Mouse (Mus musculus) lung, postnatal 0 days (tissue): Measurements from ENCODE around the gene Gsdme. TPM values are rescaled to one million over a fixed set of nuclear protein-coding genes. Genes with fewer than 3 reads are reported as not detected.

Experiments
- ATAC-seq: fragments of 200-750 bp; cut with Nextera tagmentation; 2 replicates; pipeline ENCODE4 v1.8.0; 2017; ENCODE audit warnings: moderate library complexity
- DNase-seq: peaks from one replicate; pipeline ENCODE4 v3.0.0-alpha.2; 2016; ENCODE audit warnings: low spot score
- H3K27ac ChIP-seq: fragments of 300-500 bp; sonication (generic); 2 replicates; pipeline ENCODE4 v1.5.1; 2014; ENCODE audit warnings: antibody characterized with exemption, mild to moderate bottlenecking, low read length, mixed read lengths
- H3K27me3 ChIP-seq: fragments of 300-500 bp; sonication (generic); replicated peaks from 2 replicates; pipeline ENCODE4 v1.6.1; 2014; ENCODE audit warnings: low read length, mixed read lengths; ENCODE audit not compliant: insufficient read depth
- H3K36me3 ChIP-seq: fragments of 300-500 bp; sonication (generic); 2 replicates; pipeline ENCODE4 v1.6.1; 2014; ENCODE audit warnings: low read length, mixed read lengths; ENCODE audit not compliant: insufficient read depth
- H3K4me1 ChIP-seq: fragments of 300-500 bp; sonication (generic); 2 replicates; pipeline ENCODE4 v1.6.1; 2014; ENCODE audit warnings: antibody characterized with exemption, low read depth, low read length, mixed read lengths; ENCODE audit not compliant: insufficient read depth
- H3K4me2 ChIP-seq: fragments of 300-500 bp; sonication (generic); replicated peaks from 2 replicates; pipeline ENCODE4 v1.6.1; 2014; ENCODE audit warnings: low read depth, mild to moderate bottlenecking, low read length, moderate library complexity, mixed read lengths
- H3K4me3 ChIP-seq: fragments of 300-500 bp; sonication (generic); 2 replicates; pipeline ENCODE4 v1.5.1; 2014; ENCODE audit warnings: low read depth, low read length
- H3K9ac ChIP-seq: fragments of 300-500 bp; sonication (generic); replicated peaks from 2 replicates; pipeline ENCODE4 v1.6.1; 2014; ENCODE audit warnings: low read depth, mild to moderate bottlenecking
- H3K9me3 ChIP-seq: fragments of 300-500 bp; sonication (generic); 2 replicates; pipeline ENCODE4 v1.6.1; 2016; ENCODE audit warnings: low read length, mixed read lengths
- CTCF ChIP-seq: IDR thresholded peaks from 2 replicates; pipeline ENCODE4 v1.5.1; 2016; ENCODE audit warnings: antibody characterized with exemption, mild to moderate bottlenecking
- EP300 ChIP-seq: IDR thresholded peaks from 2 replicates; pipeline ENCODE4 v1.6.1; 2016; ENCODE audit warnings: antibody characterized with exemption, mild to moderate bottlenecking, control low read depth
- WGBS: fragments of 180-500 bp; shearing (Covaris S2); extraction: QIAGEN DNeasy Blood & Tissue Kit; methylation state at CpG from one replicate; pipeline ENCODE4 v1.1.7; 2014; 5-methylcytosine and 5-hydroxymethylcytosine counted together
- polyA plus RNA-seq: library from polyadenylated mRNA; unstranded; fragments of >200 nt; fragmentation: Nextera tagmentation; extraction: Ambion mirVana; gene quantifications from 2 replicates; pipeline ENCODE4 v1.2.1, GENCODE M21; 2015

Gene Gsdme
- polyA plus RNA-seq, result 13.2 and 14.8 TPM in 2 replicates

DNA sequence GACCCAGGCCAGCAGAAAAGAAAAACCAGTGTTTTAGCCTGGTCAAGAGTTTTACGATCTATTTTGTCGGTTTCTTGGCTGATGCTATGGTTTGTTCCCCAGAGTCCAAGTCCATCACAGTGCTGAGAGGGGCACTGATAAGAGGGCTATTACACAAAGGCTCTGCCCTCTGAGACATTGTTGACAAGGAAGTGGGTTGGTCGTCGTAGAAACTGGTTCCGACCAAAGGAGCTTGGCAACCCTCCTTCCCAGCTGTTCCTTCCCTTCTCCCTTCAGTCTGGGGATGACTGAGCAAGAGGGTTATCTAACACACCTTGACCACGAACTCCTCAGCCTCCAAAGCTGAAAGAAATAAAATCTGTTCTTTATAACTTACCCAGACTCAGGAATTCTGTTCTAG is at the start of gene Gsdme:
TSS of gene Gsdme (minus strand) at position 193 of the 400 bp plus-strand sequence.
- Histone ChIP-seq H3K9me3 (no peaks in the 10 kb centered on the region), H3K27me3 (no peaks in the 10 kb centered on the region), H3K4me1 (no peaks in the 10 kb centered on the region), H3K4me2 (no peak within 1 kb of the TSS), H3K27ac (no peak within 1 kb of the TSS), H3K9ac (no peak within 1 kb of the TSS), H3K4me3 (no peak within 1 kb of the TSS), H3K36me3 (no peaks in the 10 kb centered on the region)
- TF ChIP-seq CTCF (no peak), EP300 (no peak)
- no peak for ATAC-seq
- no peak for DNase-seq
- WGBS, result 53% methylated on average over 6 of the region's 6 CpGs

DNA sequence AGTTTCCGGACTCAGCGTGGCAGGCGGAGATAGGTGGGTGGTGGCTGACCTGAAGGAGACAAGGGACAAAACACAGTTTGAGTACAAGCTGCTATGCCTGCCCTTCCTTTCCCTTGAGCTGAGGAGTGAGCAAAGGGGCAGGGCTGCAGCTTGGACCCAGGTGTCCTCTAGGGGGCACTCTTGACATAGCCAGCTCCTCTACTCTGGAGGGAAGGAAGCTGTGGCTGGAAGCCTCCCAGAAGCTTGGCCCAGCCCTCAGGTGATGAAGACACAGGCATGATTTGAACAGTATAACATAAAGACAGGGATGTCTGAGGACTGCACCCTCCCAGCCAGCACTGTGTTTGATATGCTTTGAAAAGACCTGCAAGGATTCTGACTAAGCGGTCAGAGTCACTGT is 49.0 kb upstream of the Gsdme start:
- WGBS, result 41% methylated on average over 4 of the region's 4 CpGs
- H3K27me3 ChIP-seq, result no peaks in the 10 kb centered on the region
- no peaks in the 10 kb centered on the region for H3K9me3 ChIP-seq
- ATAC-seq (peak; percentile 74), DNase-seq (peak; percentile 87)
- H3K4me3 ChIP-seq, result no peak overlapping the region
- H3K27ac ChIP-seq, result no peak overlapping the region
- H3K4me1 ChIP-seq, result no peaks in the 10 kb centered on the region
- no peaks in the 10 kb centered on the region for H3K36me3 ChIP-seq
- no peak overlapping the region for H3K4me2 ChIP-seq
- no peak for TF ChIP-seq EP300
- peak; percentile 95 for TF ChIP-seq CTCF
- H3K9ac ChIP-seq, result no peak overlapping the region

DNA sequence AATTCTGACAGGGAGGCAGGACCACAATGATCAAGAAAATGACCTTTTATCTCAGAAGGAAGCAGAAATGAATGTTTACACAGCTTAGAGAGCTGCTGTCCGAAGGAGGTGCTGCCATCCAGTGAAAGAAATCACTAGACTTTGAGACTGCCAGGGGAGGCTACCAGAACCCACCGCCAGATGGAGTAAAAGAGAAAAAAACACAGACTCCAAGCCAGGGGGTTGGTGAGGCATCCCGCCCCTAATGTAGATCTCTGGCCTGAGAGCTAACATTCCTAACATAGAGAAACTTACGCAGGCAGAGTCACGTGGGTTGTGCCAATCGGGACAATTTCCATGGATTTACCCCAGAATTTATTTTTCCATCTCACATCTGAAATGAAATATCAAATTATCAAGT is 45.4 kb upstream of the Gsdme start:
- ATAC-seq (peak; percentile 22; the same call in 1 of the 2 replicates), DNase-seq (peak; percentile 58)
- no peak overlapping the region for H3K27ac ChIP-seq
- H3K4me1 ChIP-seq, result no peaks in the 10 kb centered on the region
- TF ChIP-seq EP300, result no peak
- peak; percentile 73 for TF ChIP-seq CTCF
- H3K27me3 ChIP-seq, result no peaks in the 10 kb centered on the region
- no peak overlapping the region for H3K9ac ChIP-seq
- 17% methylated on average over 6 of the region's 6 CpGs for WGBS
- H3K4me3 ChIP-seq, result no peak overlapping the region
- H3K4me2 ChIP-seq, result no peak overlapping the region
- no peaks in the 10 kb centered on the region for H3K9me3 ChIP-seq
- no peaks in the 10 kb centered on the region for H3K36me3 ChIP-seq

DNA sequence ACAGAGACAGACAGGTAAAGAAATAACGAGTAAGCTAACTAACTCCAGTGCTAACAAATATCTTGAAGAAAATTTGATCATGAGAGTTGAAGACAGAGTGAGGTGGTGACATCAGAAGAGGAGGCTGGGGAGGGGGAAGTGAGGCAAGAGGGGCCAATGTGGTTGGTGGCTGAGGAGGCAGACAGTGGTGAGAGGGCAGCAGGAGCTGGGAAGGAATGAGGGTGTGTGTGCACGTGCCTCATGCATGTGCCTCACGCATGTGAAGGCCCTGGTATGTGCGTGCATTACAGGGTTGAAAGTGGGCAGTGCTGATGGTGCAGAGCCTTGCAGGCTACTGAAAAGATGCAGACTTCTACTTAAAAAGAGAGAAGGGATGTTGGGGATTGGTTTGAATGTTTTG is 43.0 kb upstream of the Gsdme start:
- Histone ChIP-seq H3K27me3 (no peaks in the 10 kb centered on the region), H3K4me2 (no peak overlapping the region), H3K27ac (no peak overlapping the region), H3K9ac (no peak overlapping the region), H3K4me3 (no peak overlapping the region), H3K36me3 (no peaks in the 10 kb centered on the region), H3K9me3 (no peaks in the 10 kb centered on the region), H3K4me1 (no peaks in the 10 kb centered on the region)
- TF ChIP-seq EP300 (no peak), CTCF (no peak)
- ATAC-seq (no peak), DNase-seq (peak; percentile 23)
- WGBS, result 68% methylated on average over 4 of the region's 4 CpGs

DNA sequence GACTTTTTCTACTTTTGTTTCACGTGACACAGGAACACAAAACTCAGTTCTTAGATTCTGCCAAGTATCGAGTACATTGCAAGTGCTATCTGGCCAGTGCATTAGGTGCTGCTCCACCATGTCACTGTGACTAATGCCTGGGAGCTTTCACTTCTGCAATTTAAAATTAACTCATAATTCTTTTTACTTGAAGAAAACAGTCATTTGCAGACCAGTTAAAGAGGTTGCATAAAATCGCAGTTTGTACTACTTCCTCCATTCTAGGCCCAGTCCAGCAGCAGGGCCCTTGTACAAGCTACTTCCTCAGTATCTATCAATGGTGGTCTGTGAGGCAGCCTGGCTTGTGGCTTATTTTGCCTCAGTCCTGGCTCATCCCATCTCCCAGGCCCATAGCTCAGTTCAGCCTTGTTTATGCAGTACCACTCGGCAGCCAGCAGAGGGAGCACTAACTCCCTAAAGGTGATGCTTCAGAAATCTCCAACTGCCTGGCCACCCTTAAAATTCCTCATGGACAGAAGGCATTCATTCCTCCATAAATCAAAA is 41.4 kb upstream of the Gsdme start:
- WGBS, result 57% methylated on average over 4 of the region's 4 CpGs
- H3K9me3 ChIP-seq, result no peaks in the 10 kb centered on the region
- ATAC-seq (peak; percentile 62), DNase-seq (peak; percentile 71)
- no peak overlapping the region for H3K4me2 ChIP-seq
- no peaks in the 10 kb centered on the region for H3K36me3 ChIP-seq
- H3K4me1 ChIP-seq, result no peaks in the 10 kb centered on the region
- TF ChIP-seq EP300 (no peak), CTCF (peak; percentile 96)
- no peak overlapping the region for H3K9ac ChIP-seq
- H3K4me3 ChIP-seq, result no peak overlapping the region
- H3K27ac ChIP-seq, result no peak overlapping the region
- H3K27me3 ChIP-seq, result no peaks in the 10 kb centered on the region

DNA sequence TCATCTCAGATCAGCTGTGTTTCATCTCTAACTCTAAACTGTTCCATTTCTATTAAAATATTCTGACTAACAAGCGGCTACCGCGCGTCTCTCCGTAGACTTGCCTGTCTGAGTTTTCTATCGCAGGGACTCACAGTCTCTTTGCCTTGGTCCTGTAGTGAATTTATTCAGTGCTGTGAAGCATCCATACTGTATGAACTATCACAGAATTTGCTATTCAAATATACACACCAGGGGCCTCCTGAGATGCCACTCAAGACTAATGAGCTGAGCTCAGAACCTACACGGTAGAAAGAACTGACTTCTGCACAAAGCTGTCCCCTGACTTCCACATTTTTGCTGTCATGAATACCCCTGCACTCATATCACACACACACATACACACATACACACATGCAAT is 37.5 kb upstream of the Gsdme start:
- H3K36me3 ChIP-seq, result no peaks in the 10 kb centered on the region
- WGBS, result 86% methylated on average over 7 of the region's 7 CpGs
- DNase-seq, result no peak
- no peak overlapping the region for H3K9ac ChIP-seq
- H3K27ac ChIP-seq, result no peak overlapping the region
- H3K27me3 ChIP-seq, result no peaks in the 10 kb centered on the region
- no peaks in the 10 kb centered on the region for H3K9me3 ChIP-seq
- ATAC-seq, result no peak
- no peaks in the 10 kb centered on the region for H3K4me1 ChIP-seq
- H3K4me2 ChIP-seq, result no peak overlapping the region
- H3K4me3 ChIP-seq, result no peak overlapping the region
- TF ChIP-seq CTCF, result no peak
- TF ChIP-seq EP300, result no peak

DNA sequence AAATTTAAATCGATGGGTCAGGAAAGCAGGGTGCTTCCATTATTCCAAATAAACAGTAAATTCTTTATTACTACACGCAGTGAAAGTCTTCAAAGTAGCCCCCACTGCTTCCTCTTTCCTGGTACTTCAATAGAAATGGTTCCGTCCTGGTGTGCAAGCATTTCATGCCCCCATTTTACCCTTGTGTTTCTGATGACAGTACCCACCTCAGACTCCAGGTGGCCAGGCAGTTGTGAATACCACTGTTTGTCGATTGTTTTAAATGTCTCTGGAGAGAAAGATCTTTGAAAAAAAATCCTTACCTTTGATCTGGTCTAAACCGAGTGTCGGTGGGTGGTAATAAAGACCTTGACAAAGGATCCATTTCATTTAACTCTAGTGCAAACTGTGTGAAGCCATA is 37.0 kb upstream of the Gsdme start:
- ATAC-seq, result no peak
- Histone ChIP-seq H3K9ac (no peak overlapping the region), H3K9me3 (no peaks in the 10 kb centered on the region), H3K27me3 (no peaks in the 10 kb centered on the region), H3K36me3 (no peaks in the 10 kb centered on the region), H3K4me1 (no peaks in the 10 kb centered on the region), H3K27ac (no peak overlapping the region), H3K4me3 (no peak overlapping the region), H3K4me2 (no peak overlapping the region)
- WGBS, result 78% methylated on average over 6 of the region's 6 CpGs
- TF ChIP-seq EP300 (no peak), CTCF (no peak)
- DNase-seq, result no peak
